Mouse (Mus musculus) layer of hippocampus, postnatal 25 days (tissue): ENCODE data around the gene Shmt2. TPM values are rescaled to one million over a fixed set of nuclear protein-coding genes. Genes with fewer than 3 reads are reported as not detected.

ENCODE experiments used
- DNase-seq, 2 experiments: peaks; one replicate each; pipeline ENCODE4 v3.0.0; 2022; ENCODE audit warnings: mixed read lengths in 2 of 2, low spot score in 1 of 2; ENCODE audit errors: extremely low spot score in 1 of 2
- total RNA-seq, 2 experiments: library from RNA; stranded (reverse); gene quantifications; 2 replicates each; pipeline ENCODE4 v1.2.3; 2021

Gene Shmt2
- total RNA-seq, 2 experiments from 2014 or later, result 29.5 to 31.8 TPM

GRCm38 (mm10) chr10:127480833-127481813 is 41.1 kb downstream of the Shmt2 start:
- peak; percentile 27 to 53 for DNase-seq

GRCm38 (mm10) chr10:127479131-127479530 is 43.1 kb downstream of the Shmt2 start:
- no peak for DNase-seq

DNA sequence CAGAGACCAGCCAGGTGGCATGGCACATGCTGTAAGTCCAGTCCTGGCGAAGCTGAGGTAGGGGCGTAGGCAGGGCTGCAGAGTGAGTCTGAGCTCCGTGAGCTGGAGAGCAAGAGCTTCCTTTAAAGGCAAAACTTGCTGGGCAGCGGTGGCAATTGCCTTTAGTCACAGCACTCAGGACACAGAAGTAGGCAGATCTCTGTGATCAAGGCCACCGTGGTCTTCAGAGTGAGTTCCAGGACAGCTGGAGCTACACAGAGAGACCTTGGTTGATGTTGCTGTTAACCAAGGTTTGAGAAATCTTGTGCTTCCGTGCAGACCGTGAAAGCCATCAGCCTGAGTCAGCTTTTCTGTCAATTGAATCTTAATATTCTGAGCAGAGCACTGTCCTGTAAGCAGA is 44.9 kb downstream of the Shmt2 start:
- DNase-seq, result no peak

DNA sequence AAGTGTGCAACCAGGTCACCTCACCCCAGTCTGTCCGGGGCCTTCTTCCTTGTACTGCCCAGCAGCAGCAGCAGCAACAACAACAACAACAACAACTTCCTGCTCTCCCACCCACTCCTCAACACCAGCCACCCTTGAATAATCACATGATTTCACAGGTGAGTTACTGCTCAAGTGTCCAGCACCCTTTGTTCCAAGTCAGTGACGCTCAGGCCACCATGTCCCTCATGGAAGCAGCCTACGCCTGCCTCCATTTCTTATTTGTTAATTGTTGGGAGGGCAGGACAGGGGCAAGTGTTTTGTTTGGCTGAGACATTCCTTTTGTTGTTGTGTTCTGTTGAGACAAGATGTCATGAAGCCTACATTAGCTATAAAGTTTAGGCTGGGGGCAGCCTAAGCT is 45.7 kb downstream of the Shmt2 start:
- DNase-seq, result no peak

DNA sequence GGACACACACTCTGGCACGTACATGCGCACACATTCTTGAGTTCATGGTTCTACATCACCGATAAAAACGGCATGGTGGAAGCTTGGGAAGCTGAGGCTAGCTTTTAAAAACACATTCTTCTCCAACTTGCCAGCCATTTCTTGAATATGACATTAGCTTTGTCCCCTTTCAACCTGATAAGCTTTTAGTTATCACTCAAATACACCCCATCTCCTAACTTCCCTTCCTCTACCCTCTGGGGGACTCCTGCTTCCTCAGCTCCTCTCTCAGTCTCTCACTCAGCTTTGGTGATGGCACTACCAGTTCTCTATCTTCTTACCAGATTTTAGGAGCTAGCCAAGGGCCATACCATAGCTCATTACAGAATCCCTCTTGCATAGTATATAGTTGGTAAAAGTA is 47.1 kb downstream of the Shmt2 start:
- DNase-seq, result no peak

DNA sequence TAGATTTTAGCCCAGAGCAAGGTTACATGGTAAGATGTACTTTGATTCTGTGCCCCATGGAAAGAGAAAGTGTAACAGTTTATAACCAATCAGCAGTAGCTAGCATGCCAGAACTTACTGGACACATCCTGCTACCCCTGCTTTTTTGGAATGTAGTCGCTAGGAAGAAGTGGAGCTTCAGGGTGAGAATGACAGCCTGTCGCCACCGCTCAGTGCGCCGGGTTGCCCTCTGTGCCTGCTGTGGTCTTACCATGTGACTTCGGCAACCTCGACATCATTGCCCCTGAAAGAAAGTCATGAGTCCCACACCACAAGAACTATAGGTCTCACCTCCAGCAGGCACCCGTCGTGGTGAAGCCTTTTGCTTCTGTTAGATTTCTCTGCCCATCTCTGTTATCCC is 49.5 kb downstream of the Shmt2 start:
- no peak for DNase-seq

DNA sequence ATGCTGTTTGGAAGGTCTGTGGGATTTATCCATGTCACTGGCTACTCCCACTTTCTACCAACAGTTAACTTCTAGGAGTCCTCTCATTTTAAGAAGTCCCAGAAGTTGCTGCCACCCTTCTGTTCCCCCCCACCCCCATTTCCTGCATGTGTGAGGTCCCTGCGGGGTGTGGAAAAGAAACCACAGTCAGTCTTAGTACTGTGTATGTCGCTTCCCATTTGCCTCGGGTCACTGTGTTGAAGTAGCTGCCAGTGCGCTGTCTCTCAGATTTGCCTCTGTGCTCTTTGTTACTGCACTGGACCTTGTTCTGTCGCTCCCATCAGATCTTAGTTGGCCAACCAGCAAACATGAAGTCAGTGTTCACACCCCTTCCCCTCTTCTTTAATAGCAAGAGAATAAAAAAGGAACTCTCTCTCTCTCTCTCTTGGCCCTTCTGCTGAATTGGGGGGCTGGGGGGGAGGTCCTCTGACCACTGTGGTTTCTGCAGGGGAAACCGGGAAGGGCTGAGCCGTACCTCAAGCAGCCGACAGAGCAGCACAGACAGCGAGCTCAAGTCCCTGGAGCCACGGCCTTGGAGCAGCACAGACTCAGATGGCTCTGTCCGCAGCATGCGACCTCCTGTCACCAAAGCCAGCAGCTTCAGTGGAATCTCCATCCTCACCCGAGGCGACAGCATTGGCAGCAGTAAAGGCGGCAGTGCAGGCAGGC is 50.8 kb downstream of the Shmt2 start:
- no peak for DNase-seq

Other genes with a start within 250 kb of the Shmt2 start
- 10 to 100 TPM; 31.8 to 53.9 TPM for gene Mbd6, start 233.4 kb downstream of the Shmt2 start, total RNA-seq
- 10 to 100 TPM; 57.1 to 59.4 TPM for gene Mars, start 210.7 kb downstream of the Shmt2 start, total RNA-seq
- 1 to 10 TPM in 1 of 2 experiments, under 1 TPM in 1; 0.89 to 1.1 TPM for gene Arhgap9, start 200.5 kb downstream of the Shmt2 start, total RNA-seq
- 1 to 10 TPM; 2.1 to 3.3 TPM for gene Gli1, start 180.5 kb downstream of the Shmt2 start, total RNA-seq
- gene Inhbe, start 168.0 kb downstream of the Shmt2 start, total RNA-seq, result not detected
- not detected for gene Inhbc, start 152.0 kb downstream of the Shmt2 start, total RNA-seq
- gene R3hdm2, start 142.1 kb downstream of the Shmt2 start, total RNA-seq, result 100 to 1,000 TPM; 153 to 200 TPM
- gene Stac3, start 20.8 kb downstream of the Shmt2 start, total RNA-seq, result 1 to 10 TPM; 2.4 to 4.6 TPM
- 1 to 10 TPM; 4.1 to 6.7 TPM for gene Ndufa4l2, start 7.5 kb downstream of the Shmt2 start, total RNA-seq
- 1 to 10 TPM; 1.9 to 2.1 TPM for gene Nxph4, start 12.1 kb upstream of the Shmt2 start, total RNA-seq
- 100 to 1,000 TPM; 259 to 316 TPM for gene Lrp1, start 98.7 kb upstream of the Shmt2 start, total RNA-seq
- gene Stat6, start 120.5 kb upstream of the Shmt2 start, total RNA-seq, result 1 to 10 TPM; 4.1 to 7.2 TPM
- 1 to 10 TPM; 5.8 TPM for gene Nemp1, start 144.5 kb upstream of the Shmt2 start, total RNA-seq
- 10 to 100 TPM; 43.0 to 46.0 TPM for gene Nab2, start 146.1 kb upstream of the Shmt2 start, total RNA-seq
- 1 to 10 TPM in 1 of 2 experiments, under 1 TPM in 1; 0.66 to 1.0 TPM for gene Myo1a, start 182.7 kb upstream of the Shmt2 start, total RNA-seq
- gene Tac2, start 202.0 kb upstream of the Shmt2 start, total RNA-seq, result 1 to 10 TPM; 4.2 to 5.0 TPM
- gene Zbtb39, start 217.1 kb upstream of the Shmt2 start, total RNA-seq, result 10 to 100 TPM in 1 of 2 experiments, 1 to 10 TPM in 1; 9.9 to 10.1 TPM
- 1 to 10 TPM in 1 of 2 experiments, under 1 TPM in 1; 0.74 to 1.4 TPM for gene Gpr182, start 229.3 kb upstream of the Shmt2 start, total RNA-seq
- gene Rdh1, start 237.3 kb upstream of the Shmt2 start, total RNA-seq, result under 1 TPM; 0.12 to 0.14 TPM
- under 1 TPM in 1 of 2 experiments, not detected in 1; 0.42 TPM for gene Rdh16f1, start 237.3 kb upstream of the Shmt2 start, total RNA-seq